Mouse (Mus musculus): ENCODE data around the gene Zfp58. TPM values are rescaled to one million over a fixed set of nuclear protein-coding genes. Genes with fewer than 3 reads are reported as not detected.

Zfp58 gene
- polyA plus RNA-seq (2012; ENCODE audit: low replicate concordance): 0.20 TPM in 1 of 2 replicates, not detected in the other

DNA sequence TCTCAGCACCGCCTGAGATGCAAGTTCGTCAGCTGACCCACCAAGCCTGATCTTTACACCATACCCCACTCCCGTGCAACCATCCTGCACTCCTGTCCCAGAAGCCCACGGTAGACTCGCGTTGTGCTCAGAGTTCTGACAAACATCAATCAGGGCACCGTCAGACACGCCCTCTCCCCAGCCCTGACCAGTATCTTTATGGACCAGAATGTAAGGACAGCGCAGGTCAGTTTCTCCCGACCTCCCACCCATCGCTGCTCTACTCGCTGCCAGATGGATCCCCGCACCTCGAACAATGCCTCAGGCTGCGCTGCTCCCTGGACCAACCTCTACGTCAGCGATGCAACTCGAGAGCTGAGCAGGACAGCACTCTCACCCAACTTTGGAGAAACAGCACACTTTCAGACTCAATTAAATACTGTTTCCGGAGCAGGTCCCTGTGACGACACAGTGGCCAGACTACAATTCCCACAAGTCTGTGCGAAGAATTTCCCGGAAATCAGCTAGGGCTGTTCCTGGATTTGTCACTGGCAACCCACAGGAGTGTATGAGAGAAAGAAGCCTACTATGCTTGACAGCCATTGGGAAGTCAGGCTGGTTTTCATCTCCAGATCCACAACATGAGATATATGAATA, at the start of gene Zfp58:
Gene Zfp58 (minus strand): TSS at position 472 of the 636 bp plus-strand sequence.

DNA sequence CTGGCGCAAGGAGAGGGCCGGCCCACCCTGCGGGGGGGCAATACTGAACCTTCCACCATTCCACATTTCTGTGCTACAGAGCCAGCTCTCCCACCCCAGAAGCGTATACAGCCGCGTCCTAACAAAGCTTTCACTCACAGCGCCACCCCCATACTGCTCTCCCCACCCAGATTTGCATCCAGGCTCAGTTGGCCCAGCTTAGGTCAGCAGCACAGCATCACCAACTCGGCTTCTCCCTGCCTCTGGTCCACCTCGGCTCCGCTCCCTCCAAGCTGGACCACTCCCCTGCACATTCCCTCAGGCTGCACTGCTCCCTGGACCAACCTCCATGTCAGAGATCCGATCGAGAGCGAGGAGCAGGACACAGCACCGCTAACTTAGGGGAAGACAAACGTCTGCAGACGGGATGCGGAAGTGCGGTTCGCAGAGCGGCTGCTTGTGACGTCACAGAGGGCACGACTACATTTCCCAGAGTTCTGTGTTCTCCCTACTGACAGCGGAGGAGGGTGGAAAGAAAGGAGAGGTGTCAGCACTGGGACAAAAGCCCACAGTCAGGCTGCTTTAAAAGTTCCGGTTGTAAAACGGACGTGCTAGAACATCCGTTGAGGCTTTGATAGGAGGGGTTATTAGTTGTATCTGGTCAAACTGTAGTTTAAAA, 25.5 kb upstream of the Zfp58 start, which contains the start of the genes Gm26965 and Zfp87:
Gene Gm26965 (minus strand): TSS at position 399 of the 658 bp plus-strand sequence.
Gene Zfp87 (minus strand): TSS at position 425 of the 658 bp plus-strand sequence.

DNA sequence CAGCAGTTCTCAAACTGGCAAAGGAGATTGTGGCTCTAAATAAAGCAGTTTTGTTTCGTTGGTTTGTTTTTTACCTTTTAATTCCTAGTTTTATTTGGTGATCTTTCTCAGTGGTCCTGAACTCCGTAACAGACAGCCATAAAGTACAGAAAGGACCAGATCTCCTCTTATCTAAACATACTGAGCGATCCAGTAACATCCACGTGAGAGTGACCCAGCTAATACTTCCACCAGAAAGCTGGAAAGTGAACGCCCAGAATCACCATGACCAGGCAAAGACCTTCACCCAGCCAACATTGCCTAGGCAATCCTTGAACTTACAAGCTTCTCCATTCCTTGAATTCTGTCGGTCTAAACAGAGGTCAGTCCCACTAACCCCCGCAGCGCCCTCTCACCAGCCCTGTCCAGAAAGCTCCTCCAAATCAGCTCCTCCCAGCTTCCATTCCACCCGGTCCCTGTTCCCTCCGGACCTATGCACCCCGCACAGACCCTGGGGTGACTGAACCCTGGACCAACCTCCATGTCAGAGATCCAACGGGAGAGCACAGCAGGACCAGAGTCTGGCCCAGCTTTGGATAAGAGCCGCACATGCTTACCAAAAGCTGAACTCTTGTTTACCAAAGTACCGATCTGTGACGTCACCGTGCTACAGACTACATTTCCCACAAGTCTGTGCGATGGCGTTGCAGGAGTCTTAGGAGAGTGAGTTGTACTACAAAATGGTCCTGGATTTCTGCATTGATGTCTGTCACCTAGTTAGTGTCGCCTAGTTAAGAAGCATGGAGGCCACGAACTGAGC, 16.5 kb downstream of the Zfp58 start, which contains the start of gene Zfp874b:
Gene Zfp874b (minus strand): TSS at position 634 of the 799 bp plus-strand sequence.

DNA sequence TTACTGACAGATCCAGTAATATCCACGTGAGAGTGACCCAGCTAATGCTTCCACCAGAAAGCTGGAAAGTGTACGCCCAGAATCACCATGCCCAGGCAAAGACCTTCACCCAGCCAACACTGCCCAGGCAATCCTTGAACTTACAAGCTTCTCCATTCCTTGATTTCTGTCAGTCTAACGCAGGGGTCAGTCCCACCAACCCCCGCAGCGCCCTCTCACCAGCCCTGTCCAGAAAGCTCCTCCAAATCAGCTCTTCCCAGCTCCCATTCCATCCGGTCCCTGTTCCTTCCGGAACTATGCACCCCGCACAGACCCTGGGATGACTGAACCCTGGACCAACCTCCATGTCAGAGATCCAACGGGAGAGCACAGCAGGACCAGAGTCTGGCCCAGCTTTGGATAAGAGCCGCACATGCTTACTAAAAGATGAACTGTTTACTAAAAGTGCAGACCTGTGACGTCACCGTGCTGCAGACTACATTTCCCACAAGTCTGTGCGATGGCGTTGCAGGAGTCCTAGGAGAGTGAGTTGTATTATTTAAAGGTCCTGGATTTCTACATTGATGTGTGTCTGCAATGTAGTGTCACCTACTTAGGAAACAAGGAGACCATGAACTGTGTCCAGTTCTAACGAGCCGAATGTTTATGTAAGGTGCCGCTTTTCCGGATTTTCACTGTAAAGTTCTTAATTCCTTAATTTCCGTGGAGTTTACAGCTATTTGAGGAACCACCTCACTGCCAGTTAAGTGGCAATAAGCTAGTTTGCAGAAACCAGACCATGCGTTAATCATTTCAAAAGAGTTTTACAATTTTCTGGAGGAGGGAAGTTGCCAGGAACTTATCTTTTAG, 49.0 kb downstream of the Zfp58 start, which contains the start of gene Zfp874a:
Gene Zfp874a (minus strand): TSS at position 453 of the 849 bp plus-strand sequence.

Other genes starting within 250 kb of the Zfp58 start
- 0.06 and 0.10 TPM in 2 replicates for gene Zfp458, start 222.1 kb downstream of the Zfp58 start, polyA plus RNA-seq (2012; ENCODE audit: low replicate concordance)
- gene Zfp457, start 194.1 kb downstream of the Zfp58 start, polyA plus RNA-seq (2012; ENCODE audit: low replicate concordance): not detected in 2 replicates
- 0.16 and 0.20 TPM in 2 replicates for gene Zfp595, start 168.0 kb downstream of the Zfp58 start, polyA plus RNA-seq (2012; ENCODE audit: low replicate concordance)
- gene Gm28044, start 140.0 kb downstream of the Zfp58 start, polyA plus RNA-seq (2012; ENCODE audit: low replicate concordance): not detected in 2 replicates
- 0.25 TPM in 1 of 2 replicates, not detected in the other for gene Zfp953, start 139.9 kb downstream of the Zfp58 start, polyA plus RNA-seq (2012; ENCODE audit: low replicate concordance)
- gene Gm28041, start 124.8 kb downstream of the Zfp58 start, polyA plus RNA-seq (2012; ENCODE audit: low replicate concordance): not detected in 2 replicates
- gene Zfp456, start 124.7 kb downstream of the Zfp58 start, polyA plus RNA-seq (2012; ENCODE audit: low replicate concordance): 0.19 TPM in 1 of 2 replicates, not detected in the other
- 2.2 TPM in 1 of 2 replicates, not detected in the other for gene Zfp429, start 100.7 kb downstream of the Zfp58 start, polyA plus RNA-seq (2012; ENCODE audit: low replicate concordance)
- 0.38 TPM in 1 of 2 replicates, not detected in the other for gene Zfp459, start 79.1 kb downstream of the Zfp58 start, polyA plus RNA-seq (2012; ENCODE audit: low replicate concordance)
- gene Zfp874a, start 48.9 kb downstream of the Zfp58 start, polyA plus RNA-seq (2012; ENCODE audit: low replicate concordance): 0.36 TPM in 1 of 2 replicates, not detected in the other
- gene Zfp874b, start 16.3 kb downstream of the Zfp58 start, polyA plus RNA-seq (2012; ENCODE audit: low replicate concordance): 0.07 and 0.36 TPM in 2 replicates
- gene Gm26965, start 25.6 kb upstream of the Zfp58 start, polyA plus RNA-seq (2012; ENCODE audit: low replicate concordance): not detected in 2 replicates
- gene Zfp87, start 25.6 kb upstream of the Zfp58 start, polyA plus RNA-seq (2012; ENCODE audit: low replicate concordance): 0.08 and 1.3 TPM in 2 replicates
- 0.14 and 0.32 TPM in 2 replicates for gene Zfp748, start 53.3 kb upstream of the Zfp58 start, polyA plus RNA-seq (2012; ENCODE audit: low replicate concordance)
- gene Zfp729b, start 109.2 kb upstream of the Zfp58 start, polyA plus RNA-seq (2012; ENCODE audit: low replicate concordance): 0.56 TPM in 1 of 2 replicates, not detected in the other
- not detected in 2 replicates for gene Gm49345, start 137.2 kb upstream of the Zfp58 start, polyA plus RNA-seq (2012; ENCODE audit: low replicate concordance)
- gene Zfp729a, start 137.2 kb upstream of the Zfp58 start, polyA plus RNA-seq (2012; ENCODE audit: low replicate concordance): 0.11 and 0.27 TPM in 2 replicates
- gene Zfp738, start 186.5 kb upstream of the Zfp58 start, polyA plus RNA-seq (2012; ENCODE audit: low replicate concordance): 0.06 and 1.4 TPM in 2 replicates
- gene Zfp65, start 228.6 kb upstream of the Zfp58 start, polyA plus RNA-seq (2012; ENCODE audit: low replicate concordance): 0.15 and 0.76 TPM in 2 replicates